Mouse (Mus musculus) ES-E14 (cell line): ENCODE data around the gene Lhfpl2. TPM values are rescaled to one million over a fixed set of nuclear protein-coding genes. Genes with fewer than 3 reads are reported as not detected.

Source experiments
- DNase-seq: peaks from one replicate; pipeline ENCODE4 v3.0.0-alpha.2; 2013; ENCODE audit warnings: low read depth, low spot score
- H3K27ac ChIP-seq: 2 replicates; pipeline ENCODE4 v1.5.1; 2012; ENCODE audit warnings: low read depth, mild to moderate bottlenecking, low read length, moderate library complexity, mixed read lengths; ENCODE audit not compliant: poor library complexity, insufficient read depth, severe bottlenecking
- H3K36me3 ChIP-seq: 2 replicates; pipeline ENCODE4 v1.6.1; 2012; ENCODE audit warnings: mild to moderate bottlenecking, low read length, moderate library complexity, mixed read lengths; ENCODE audit not compliant: control insufficient read depth, poor library complexity, insufficient read depth, severe bottlenecking
- H3K4me1 ChIP-seq, 2 experiments: fragments of 150-350 bp in 1 of 2; sonication (generic) in 1 of 2; 2 replicates each; pipeline ENCODE4 v1.6.1; 2012; ENCODE audit warnings: low read length in 2 of 2, mild to moderate bottlenecking in 1 of 2, mixed read lengths in 1 of 2; ENCODE audit not compliant: control insufficient read depth in 2 of 2, insufficient read depth in 2 of 2, poor library complexity in 1 of 2
- H3K4me3 ChIP-seq, 2 experiments: fragments of 150-350 bp in 1 of 2; sonication (generic) in 1 of 2; 2 replicates each; pipeline ENCODE4 v1.5.1; 2012; ENCODE audit warnings: low read length in 2 of 2, low read depth in 1 of 2, mild to moderate bottlenecking in 1 of 2, mixed read lengths in 1 of 2; ENCODE audit not compliant: insufficient read depth in 1 of 2, poor library complexity in 1 of 2, severe bottlenecking in 1 of 2
- H3K9ac ChIP-seq: 2 replicates; pipeline ENCODE4 v1.6.1; 2012; ENCODE audit warnings: low read depth, mild to moderate bottlenecking, low read length, mixed read lengths; ENCODE audit not compliant: poor library complexity, insufficient read depth, severe bottlenecking
- H3K9me3 ChIP-seq: fragments of 150-350 bp; sonication (generic); 2 replicates; pipeline ENCODE4 v1.6.1; 2012; ENCODE audit warnings: low read depth, mild to moderate bottlenecking, low read length; ENCODE audit not compliant: control insufficient read depth, insufficient read depth
- CHD2 ChIP-seq: IDR thresholded peaks from 2 replicates; pipeline ENCODE4 v1.6.1; 2014; ENCODE audit warnings: mild to moderate bottlenecking, low read depth, low read length, inconsistent platforms
- HCFC1 ChIP-seq: IDR thresholded peaks from 2 replicates; pipeline ENCODE4 v1.6.1; 2012; ENCODE audit warnings: low read length, inconsistent platforms, borderline replicate concordance; ENCODE audit not compliant: insufficient read depth
- MAFK ChIP-seq: IDR thresholded peaks from 2 replicates; pipeline ENCODE4 v1.6.1; 2014; ENCODE audit warnings: mild to moderate bottlenecking, low read depth, low read length, inconsistent platforms; ENCODE audit not compliant: insufficient read depth
- ZC3H11A ChIP-seq: IDR thresholded peaks from 2 replicates; pipeline ENCODE4 v1.6.1; 2012; ENCODE audit warnings: low read depth, mild to moderate bottlenecking, inconsistent platforms, low read length, borderline replicate concordance
- ZNF384 ChIP-seq: IDR thresholded peaks from 2 replicates; pipeline ENCODE4 v1.6.1; 2012; ENCODE audit warnings: low read depth, low read length, inconsistent platforms
- in situ Hi-C, 2 experiments: fragments of 600-800 bp; cut with MboI; formaldehyde crosslinking; loops; one replicate each; pipeline ENCODE4 v1.15.1; 2025; ENCODE audit warnings: low sequenced_read_pairs in 2 of 2, inconsistent platforms in 1 of 2; ENCODE audit not compliant: unreplicated experiment in 2 of 2
- total RNA-seq: library from RNA; depleted of rRNA; stranded (reverse); fragments of 300-350 nt; gene quantifications from 2 replicates; pipeline ENCODE4 v1.2.3, GENCODE M21; 2012

Gene Lhfpl2
- total RNA-seq, 1 experiment, result 8.8 TPM

DNA sequence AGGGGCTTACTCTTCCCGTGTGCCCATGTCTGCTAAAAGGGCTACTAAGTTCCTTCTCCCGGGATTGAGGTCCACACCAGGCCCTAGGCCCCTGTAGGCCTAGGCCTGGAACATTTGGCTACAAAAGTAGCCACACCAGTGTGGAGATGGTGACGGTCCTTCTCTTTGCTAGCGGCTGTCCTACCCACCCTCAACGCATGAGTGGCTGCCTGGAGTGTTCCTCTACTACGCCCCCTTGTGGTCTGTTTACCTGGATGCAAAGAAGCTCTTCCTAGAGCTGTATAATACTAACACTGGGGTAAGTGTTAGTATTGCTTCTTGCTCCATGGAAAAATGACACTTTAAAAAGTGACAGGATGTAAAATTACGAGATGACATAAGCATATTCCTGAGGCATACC is 119.6 kb downstream of the Lhfpl2 start:
- DNase-seq, result peak; percentile 51
- in situ Hi-C loops, result no loop called here
- peaks cover 0 to 2% of the 10 kb centered on the region in 2 experiments; a peak in 1 of 4 replicates for H3K4me1 ChIP-seq

DNA sequence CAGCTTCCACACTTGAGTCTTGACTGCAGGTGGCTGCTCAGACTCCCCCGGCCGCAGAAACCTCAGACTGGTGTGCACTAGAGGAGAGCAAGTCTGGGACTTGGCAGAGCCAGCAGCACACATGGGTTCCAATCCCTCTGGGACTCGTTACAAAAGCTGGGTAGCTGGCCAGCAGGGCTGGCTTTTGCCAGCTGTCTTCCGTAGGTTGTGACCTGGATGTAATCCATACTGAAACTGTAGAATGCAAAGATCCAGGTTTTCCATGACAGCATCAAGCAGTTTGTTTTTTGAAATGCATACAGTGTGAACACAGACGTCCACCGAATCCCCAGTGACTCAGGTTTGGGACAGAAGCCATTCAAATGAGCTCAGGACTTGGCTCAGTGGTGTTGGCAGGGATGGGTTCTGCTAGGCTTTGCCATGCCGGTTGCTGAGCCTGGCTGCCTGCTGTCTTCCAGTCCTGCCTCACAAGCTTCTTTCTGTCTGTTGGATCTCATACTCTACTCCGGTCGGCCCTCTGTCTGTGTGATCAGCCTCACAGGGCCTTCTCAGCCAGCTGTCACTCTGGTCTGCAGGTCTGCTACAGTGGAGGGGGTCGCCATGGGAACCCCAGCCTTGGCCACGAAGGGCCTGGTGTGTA is 120.9 kb downstream of the Lhfpl2 start:
- Histone ChIP-seq H3K27ac (no peak overlapping the region), H3K36me3 (no peaks in the 10 kb centered on the region), H3K9me3 (no peaks in the 10 kb centered on the region), H3K9ac (no peak overlapping the region), H3K4me1 (no peaks in the 10 kb centered on the region), H3K4me3 (no peak overlapping the region)
- no peak for DNase-seq
- TF ChIP-seq ZC3H11A (no peak), HCFC1 (no peak), CHD2 (no peak), ZNF384 (no peak), MAFK (no peak)
- in situ Hi-C loops, result no loop called here

More for the DNA sequence above, 119.6 kb downstream of the Lhfpl2 start:
- Histone ChIP-seq H3K4me3 (no peak overlapping the region), H3K9me3 (no peaks in the 10 kb centered on the region), H3K36me3 (no peaks in the 10 kb centered on the region), H3K27ac (no peak overlapping the region), H3K9ac (no peak overlapping the region)
- peak; percentile 5; the same call in 1 of the 2 replicates for TF ChIP-seq ZC3H11A
- no peak for TF ChIP-seq MAFK

DNA sequence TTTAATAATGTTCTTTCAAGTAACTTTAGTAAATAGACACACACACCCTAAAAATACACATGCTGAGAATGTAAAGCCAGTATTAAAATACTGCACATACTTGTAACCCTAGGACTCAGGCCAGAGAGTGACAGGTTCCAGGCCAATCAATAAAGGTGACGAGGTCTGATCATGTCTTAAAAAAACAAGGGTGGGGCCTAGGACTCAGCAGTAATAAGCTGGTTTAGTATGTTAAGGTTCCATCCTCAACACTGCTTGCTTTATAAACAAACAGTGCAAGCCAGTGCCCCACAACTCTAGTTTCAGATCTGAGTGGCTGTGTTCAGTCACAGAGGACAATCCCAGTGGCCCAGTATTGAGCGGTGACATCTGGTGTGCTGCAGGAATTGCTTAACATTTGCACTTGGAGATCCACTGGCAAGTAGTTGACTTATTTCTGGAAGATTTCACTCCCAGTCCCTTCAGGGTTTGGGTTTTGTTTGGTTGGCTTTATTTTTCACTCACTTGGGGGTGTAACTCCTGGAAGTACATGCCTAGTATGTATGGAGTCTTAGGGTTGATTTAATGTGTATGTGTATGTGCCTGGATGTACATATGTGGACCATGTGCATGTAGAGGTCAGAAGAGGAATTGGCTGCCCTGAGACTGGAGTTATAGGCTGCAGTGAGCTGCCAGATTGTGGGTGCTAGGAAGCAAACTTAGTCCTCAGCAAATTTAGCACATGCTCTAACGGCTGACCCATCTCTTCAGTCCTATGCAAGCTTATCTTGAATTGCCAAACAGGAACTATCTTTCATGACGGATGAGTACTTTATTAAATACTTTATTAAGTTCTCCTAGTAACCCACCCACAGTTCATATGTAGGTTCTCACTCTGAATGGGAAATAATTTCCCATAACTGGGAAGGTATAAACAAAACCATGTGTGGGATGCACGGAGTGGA is 123.2 kb downstream of the Lhfpl2 start:
- in situ Hi-C loops, result no loop called here
- H3K4me3 ChIP-seq, result no peak overlapping the region
- TF ChIP-seq MAFK, result no peak
- no peaks in the 10 kb centered on the region for H3K4me1 ChIP-seq
- no peak for DNase-seq
- H3K36me3 ChIP-seq, result no peaks in the 10 kb centered on the region
- no peaks in the 10 kb centered on the region for H3K9me3 ChIP-seq
- H3K9ac ChIP-seq, result no peak overlapping the region
- H3K27ac ChIP-seq, result no peak overlapping the region

DNA sequence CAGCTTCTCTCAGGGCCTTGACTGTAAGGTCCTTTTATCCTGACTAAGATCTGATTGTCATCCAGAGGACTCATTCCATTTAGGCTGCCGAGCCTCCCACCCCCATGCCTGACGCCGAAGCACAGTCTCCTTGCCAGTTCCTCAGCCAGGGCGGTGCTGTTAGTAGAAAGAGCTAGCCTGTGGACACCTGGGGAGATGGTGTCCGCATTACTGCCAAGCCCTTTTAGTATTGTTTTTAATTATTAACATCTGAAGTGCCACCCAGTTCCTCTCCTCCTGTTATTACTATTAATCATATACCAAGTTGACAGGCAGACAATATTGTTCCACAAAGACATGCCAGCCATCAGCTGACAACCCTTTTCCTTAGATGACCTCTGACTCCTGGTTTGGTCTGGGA is 124.4 kb downstream of the Lhfpl2 start:
- Histone ChIP-seq H3K4me1 (no peaks in the 10 kb centered on the region), H3K9ac (no peak overlapping the region), H3K36me3 (no peaks in the 10 kb centered on the region), H3K27ac (no peak overlapping the region), H3K4me3 (no peak overlapping the region), H3K9me3 (no peaks in the 10 kb centered on the region)
- TF ChIP-seq MAFK (no peak), HCFC1 (no peak), ZNF384 (no peak), CHD2 (no peak)
- in situ Hi-C loops, result no loop called here
- DNase-seq, result no peak
